Mouse (Mus musculus) NIH3T3 (cell line): Measurements from ENCODE around the gene Dnah11.

ENCODE experiments used
- DNase-seq: peaks from one replicate; pipeline ENCODE4 v3.0.0-alpha.2; 2012; ENCODE audit warnings: low read depth

The Dnah11 gene

DNA sequence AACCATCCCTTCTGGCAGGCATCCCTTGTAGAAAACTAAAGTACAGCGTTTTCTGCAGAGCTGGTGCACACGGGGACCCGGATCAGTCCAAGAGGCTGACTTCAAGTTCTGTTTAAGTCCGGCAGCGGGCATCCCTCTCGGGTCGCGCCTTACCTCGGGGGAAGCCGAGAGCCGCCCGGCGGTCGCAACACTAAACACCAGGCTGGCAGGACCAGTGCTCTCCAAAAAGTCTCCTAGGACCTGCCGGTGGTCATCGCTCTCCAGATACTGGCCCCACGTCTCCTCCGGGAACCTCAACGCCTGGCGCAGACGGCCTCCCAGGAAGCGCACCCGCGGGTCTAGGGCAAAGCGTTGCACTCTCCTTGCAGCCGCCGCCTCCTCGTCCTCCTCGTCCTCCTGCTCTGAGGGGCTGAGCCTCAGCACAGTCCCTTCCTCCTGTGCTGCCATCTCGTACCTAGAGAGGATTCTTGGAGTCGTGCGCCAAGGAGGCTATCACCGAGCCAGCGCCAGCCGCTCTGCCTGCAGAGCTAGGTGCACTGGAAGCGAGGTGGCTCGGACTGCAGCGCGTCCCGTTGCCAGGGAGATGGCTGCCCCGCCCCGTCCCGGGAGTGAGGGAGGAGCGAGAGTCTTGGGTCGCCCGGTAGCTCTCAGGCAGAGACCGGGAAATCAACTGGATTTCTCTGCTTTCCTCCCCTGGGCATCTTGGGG is at the start of gene Dnah11:
Dnah11 (minus strand) TSS at position 658 of the 708 bp plus-strand sequence.
- no peak for DNase-seq

DNA sequence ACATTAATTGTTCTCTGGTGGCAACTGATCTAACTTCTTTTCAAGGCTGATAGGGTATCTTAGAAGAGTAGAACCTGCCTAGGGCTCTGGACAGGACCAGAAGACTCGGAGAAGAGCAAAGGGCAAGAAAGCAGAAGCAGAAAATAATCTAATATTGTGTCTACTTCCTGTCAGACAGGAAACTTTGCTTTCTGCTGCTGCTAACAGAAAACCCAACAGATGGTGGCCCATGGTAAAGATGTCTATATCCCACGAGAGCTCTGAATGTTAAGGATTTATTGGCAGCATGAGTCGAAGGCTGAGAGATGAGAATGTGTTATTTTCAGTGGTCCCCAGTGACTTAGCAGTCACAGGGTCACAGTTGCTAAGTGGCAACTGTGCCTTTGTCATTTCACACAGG is 22.3 kb upstream of the Dnah11 start:
- DNase-seq, result no peak

DNA sequence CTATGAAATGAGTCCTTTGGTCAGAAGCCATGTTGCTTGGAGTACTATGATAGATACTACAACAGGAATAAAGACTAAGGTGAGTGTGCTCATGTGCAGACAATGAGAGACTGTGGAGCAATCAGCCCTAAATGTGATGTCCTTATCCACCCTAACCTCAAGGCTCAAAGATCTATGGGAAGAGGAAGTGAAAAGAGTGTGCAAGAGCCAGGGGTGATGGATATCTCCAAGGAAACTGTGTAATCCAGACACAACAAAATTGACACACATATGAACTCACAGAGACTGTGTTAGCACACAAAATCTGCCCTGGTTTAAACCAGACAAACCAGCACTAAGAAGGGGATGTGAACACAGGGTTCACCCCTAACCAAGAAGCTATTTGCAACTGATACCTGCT is 21.2 kb upstream of the Dnah11 start:
- DNase-seq, result no peak

DNA sequence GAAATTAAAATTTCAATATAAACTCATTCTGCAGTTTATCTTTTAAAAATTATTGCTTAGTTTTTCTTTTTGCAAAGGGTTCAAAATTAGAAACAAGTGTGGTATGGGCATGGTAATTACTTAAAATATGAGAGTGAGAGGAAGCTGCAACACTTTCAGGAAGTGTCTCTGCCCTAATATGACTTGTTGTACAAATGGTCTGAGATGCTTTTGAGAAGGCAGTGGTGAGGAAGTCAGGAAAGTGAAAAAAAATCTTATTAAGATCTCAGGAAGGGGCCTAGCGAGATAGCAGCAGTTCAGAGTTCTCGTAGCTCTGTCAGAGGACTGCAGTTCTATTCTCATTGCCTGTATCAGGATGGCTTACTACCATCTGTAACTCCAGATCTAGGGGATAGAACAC is 13.3 kb upstream of the Dnah11 start:
- no peak for DNase-seq

DNA sequence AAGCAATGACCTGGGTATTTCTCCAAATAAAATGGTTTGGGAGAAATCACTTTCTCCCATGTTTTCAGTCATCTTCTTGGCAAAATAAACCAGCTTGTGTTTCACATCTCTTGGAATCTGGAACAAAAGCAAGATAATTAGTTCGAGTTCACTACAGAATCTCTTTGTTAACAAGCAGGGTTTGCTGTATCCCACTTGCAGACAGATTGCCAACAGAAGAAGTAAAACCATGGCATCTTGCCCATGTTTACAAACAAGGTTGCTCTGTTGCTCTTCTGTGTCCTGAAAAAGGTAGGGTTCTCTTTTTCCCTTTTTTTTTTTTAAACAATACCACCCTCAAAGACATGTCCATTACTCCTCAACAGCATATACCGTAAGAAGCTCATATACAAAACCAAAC is 2.3 kb downstream of the Dnah11 start:
- DNase-seq, result no peak

DNA sequence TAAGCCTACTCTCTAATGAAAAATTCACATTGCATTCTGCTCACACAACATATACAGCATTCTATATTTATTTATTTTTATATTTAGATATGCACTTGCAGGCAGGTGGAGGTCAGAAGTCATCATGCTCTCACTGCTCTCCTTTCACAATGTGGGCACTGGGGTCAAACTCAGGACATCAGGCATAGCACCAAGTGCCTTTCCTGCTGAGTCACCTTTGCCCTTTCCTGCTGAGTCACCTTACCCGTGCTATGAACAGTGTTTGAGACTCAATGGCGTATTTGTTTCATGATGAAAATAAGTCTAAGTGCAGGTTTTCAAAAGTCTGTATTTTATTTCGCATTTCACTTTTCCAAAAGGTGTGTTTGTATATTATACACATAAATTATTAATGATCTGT is 9.3 kb downstream of the Dnah11 start:
- DNase-seq, result peak; percentile 9

DNA sequence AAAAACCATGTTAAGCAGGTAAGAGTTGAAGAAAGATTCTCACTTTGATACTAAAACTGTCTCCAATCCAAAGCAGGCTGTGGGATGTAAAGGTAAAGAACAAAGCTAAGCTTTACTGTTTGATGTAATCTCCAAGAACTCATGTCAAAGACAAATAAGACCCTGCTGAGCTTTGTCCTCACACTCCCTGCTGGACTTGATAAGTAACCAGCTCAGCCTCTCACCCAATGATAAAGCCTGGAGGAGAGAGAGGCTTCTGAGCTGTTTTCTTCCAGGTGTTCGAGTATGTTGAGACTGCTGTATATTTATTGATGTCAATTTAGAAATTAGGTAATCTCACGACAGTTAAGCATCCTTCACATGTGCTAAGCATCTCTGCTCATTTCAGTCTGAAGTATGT is 11.2 kb downstream of the Dnah11 start:
- DNase-seq, result no peak

DNA sequence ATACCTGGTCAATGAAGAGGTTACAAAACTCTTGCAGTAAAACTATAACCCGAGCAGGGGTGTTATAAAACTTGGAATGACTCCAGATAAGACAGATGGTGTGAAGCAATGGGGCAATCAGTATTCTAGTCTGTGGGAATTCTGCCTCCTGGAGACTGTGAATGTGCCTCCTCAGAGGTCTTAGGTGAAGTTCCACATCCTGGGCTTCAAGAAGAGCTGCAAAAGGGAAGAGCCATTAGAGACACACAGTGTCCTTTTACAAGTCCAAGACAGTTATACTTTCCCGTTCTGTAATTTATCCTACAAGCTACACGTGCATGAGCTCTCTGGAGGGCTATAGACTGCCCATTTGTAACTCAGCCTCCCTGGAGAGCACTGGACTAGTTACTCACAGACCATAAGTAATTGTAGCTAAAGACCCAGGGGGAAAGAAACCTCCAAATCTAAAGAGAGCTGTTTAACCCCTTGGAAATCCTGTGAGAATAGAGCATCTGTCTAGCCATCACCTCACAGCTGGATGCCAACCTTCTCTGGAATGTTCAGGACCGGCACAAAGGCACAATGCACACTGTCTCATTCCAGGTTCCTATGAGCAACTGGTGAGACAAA is 11.9 kb downstream of the Dnah11 start:
- no peak for DNase-seq

DNA sequence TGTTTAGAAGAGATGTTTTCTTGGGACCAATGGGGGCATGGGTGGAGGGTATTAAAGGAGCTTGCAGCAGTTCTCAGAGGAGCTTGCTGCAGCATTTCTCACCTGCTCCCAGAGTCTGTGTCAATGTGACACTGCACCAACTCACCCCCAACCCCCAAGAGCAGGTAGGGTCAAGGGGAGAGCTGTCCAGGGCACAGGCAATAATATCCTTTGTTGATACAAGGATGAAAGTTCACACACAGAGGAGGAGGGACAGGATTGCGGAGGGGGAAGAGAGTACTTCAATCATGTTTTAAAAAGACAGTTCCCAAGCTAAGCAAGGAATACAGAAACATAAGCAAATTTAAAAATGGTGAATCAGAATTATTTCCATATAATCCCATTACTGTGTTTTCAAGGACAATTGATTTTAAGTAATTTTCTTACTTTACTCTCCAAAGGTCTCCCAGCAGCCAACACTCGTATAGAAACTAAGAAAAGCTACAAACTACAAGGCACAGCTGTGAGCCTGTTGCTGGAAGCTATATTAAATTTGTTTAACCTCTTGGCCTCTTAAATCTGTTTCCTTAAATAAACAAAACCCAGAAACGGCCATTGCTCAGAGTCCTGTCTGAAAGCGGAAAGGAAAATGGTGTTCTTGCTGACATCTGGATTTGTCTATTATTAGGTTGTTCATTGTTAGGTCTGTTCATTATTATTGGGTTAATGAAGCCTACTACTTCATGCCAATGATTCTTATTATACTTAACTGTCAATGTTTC is 12.5 kb downstream of the Dnah11 start:
- no peak for DNase-seq

DNA sequence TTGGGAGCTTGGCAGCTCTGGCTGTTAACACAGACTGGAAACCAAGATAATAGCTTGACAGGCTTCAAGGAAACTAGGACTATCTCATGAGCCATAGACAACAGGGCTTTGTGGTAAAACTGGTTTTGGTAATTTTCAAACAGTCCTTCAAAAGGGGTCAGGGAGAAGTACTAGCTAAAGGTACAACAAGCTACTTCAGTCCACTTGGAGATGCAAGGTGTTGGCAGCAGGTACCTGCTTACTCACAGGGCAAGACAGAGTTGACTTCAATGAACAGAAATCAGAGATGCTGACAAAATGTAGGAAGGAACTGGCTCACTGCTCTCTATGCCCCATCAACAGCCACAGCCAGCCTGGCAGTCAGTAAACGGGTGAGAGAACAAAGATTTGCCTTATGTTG is 14.1 kb downstream of the Dnah11 start:
- DNase-seq, result no peak

DNA sequence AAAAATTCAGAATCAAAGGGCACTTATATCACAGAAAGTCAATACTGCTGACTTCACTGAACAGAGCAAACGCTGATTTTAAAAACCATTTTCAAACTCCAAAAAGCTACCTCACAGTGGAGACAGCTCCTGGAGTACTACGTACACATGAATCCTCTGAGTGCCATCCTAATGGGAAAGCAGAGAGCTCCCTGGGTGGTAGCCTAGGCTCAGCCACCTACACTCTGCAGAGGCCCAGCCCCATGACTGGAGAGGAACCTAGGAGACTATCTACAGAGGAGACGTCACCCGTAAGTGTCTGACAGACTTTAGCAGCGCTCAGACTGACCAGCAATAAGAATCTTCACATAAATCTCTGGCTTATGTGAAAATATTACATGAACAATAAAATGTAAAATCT is 21.1 kb downstream of the Dnah11 start:
- no peak for DNase-seq

DNA sequence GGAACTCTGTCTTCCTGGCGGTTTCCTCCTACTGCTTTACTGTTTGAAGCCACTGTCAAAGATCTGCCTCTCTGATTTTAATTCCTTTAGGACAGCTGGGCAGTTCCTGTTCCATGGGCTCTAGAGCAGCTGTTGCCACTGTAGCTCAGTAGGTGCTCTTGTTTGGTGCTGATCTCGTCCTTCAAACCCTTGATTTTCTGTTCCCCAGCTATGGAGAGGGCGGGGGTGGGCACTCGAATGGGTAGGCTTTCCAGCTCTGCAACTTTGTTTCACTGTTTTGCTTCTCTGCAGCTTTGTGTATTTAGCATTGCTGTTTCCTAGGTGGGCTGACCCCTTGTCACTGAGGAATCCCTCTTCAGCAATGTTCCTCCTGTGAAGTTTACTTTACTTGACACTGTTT is 34.1 kb downstream of the Dnah11 start:
- no peak for DNase-seq

DNA sequence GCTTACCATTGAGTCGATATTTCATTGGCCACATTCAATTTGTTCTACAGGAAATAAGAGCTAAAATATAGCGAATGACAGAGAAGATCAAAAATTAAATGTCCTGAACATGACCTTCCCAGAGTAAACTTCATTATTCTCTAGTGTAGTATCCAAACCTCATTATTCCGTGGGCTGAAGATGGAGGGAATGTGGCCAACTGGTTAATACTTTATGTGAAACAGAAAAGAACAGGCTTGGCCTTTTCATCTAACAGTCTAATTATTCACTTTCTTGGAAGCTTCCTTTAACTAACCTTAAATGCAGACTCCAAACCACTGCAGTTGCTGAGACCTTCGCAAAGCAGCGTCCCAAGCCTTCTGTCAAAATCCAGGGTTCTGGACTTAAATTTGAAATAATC is 41.9 kb downstream of the Dnah11 start:
- no peak for DNase-seq

DNA sequence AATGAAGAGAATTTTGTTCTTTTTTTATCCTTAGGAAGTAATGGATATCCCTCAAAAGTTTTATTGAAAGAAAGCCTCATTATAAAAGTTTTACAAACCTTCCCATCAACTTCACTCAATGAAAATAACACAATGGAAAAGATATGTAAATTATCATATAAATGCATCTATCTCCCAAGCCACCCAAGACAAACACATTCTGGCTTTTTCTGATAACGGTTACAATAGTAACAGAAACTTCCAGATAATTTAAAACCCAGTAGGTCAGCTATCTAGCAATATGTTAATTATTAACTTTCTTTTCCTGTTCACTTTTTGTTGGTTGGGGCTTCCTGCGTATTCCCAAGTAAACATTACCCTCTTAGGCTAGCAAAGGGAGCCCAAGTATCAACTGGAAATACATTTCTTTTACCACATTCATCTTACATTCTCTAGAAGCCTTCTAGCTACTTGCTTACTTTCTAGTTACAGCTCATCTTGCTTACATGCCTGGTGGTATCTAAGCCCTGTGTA is 51.3 kb downstream of the Dnah11 start:
- DNase-seq, result no peak

DNA sequence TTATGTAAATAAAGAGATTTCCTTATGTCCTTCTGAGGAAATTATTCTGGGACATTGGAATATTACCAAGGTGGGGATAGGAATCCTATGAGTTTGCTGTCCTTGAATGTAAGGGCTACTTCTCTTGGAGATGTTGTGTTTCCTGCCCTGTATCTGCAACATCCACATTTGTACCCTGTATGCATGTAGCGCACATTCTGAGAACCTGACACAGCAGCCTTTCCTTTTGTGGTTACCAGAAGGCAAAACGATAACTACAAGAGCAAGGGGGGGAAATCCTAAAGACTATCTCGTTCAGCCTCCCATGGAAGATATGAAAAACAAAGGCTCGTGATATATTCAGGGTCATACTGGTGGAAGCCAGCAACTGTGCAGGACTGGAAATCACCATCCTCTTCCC is 70.7 kb downstream of the Dnah11 start:
- DNase-seq, result no peak

DNA sequence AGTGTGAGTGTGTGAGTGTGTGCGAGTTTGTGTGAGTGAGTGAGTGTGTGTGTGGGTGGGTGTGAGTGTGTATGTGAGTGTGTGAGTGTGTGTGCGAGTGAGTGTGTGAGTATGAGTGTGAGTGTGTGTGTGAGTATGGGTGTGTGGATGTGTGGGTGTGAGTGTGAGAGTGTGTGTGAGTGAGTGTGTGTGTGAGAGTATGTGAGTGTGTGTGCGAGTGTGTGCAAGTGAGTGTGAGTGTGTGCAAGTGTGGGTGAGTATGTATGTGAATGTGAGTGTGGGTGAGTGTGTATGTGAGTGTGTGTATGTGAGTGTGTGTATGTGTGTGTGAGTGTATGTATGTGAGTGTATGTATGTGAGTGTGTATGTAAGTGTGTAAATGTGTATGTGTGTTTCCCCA is 79.2 kb downstream of the Dnah11 start:
- DNase-seq, result no peak

DNA sequence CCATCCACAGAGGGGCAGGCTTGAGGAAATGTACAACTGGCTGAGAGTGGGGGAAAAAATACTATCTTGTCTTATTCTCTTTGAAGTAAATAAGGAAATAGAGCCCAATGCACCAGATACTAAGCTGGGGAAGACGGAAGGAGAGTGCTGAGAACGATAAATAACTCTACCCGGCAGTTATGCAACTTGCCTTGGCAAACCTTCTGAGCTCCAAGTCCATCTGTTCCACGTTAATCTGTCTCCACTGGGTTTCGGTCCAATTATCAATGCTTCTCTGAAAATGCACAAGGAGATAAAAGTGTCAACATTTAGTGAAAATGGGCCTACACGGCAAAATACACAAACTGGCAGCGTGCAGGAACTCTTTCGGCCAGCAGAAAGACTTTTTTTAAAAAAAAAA is 86.2 kb downstream of the Dnah11 start:
- DNase-seq, result peak; percentile 4

DNA sequence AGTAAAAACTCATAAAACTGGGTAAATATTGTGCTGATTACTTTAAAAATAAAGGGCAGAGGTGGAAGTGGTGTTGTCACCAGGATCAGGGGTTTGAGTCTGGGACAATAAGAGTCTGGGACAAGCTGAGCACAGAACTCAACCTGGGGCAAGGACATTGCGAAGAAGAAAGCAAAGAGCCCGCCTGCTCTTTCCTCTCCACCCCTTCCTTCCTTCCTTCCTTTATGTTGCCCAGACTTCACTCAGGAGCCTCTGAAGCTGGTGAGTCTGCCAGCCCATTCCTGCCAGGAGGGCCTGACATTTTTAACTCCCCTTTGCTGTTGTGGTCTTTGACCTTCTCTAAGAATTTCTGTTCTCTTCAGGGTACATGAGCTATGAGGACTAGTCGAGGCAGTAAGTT is 86.9 kb downstream of the Dnah11 start:
- no peak for DNase-seq

DNA sequence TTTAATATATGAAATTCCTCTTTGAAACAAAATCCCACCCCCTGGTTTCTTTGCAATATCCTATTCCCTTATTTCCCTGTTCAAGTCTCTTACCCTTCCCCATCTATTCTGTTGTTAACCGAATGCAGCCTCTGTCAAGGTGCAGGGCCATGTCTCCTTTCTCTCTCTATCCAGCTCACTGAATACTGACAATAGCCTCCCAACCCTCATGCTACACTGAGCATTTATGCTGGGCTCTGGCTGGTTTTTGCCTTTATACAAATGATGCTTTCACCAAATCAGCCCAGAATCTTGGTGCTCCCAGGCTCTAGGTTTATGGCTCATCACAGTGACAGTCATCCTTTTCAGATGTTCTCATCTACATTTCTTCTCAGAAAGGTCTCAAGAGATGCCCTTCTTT is 91.1 kb downstream of the Dnah11 start:
- DNase-seq, result no peak

DNA sequence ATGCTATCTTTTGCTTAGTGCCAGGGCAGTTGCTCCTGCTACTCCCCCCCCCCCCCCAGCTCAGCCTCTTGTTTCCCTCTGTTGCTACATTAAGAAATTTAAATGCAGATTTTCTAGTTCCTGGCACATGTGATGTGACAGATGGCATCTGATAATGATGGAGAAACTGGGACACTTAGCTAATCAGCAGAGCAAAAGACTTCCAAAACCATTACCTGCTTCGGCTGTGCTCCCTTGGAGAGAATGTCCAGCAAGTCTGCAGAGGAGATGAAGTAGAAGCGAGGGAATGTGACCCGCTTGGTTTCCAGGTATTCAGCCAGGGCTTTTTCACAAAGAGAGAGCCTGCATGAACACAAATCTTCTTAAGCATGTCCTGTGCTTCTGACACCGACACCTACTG is 94.3 kb downstream of the Dnah11 start:
- no peak for DNase-seq

DNA sequence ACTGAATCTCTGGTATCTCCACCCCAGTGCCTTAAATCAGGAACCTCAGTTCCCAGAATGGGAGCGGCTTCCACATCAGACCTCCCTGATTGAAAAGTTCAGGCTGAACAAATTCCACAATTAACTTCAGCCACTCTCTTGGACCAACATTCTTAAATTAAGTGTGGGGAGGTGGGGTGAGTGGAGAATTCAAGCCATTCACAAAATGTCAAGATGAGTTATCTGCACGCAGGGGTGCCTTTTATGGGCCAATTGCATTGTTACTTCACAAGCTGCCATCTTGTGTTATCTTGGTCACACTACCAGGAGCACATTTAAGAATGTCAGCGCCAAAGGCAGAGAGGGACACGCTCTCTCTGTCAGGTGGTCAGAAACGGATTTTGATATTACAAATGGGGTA is 99.1 kb downstream of the Dnah11 start:
- no peak for DNase-seq

DNA sequence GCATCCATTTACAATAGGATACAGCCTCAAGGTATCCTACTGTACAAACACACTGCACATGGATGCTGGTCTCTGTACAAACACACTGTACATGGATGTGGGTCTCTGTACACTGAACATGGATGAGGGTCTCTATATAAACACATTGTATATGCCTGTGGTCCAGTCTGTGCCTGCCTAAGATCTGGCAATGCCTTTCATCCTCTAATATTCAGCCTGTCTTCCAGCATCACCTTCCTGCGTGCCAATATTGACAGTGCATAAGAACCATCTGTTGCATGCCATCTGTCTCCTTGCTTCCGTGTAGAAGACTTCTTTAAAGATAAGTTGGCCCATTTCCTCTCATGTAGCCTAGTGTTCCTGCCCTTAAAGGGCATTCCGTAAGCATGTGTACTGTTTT is 100.6 kb downstream of the Dnah11 start:
- DNase-seq, result no peak

DNA sequence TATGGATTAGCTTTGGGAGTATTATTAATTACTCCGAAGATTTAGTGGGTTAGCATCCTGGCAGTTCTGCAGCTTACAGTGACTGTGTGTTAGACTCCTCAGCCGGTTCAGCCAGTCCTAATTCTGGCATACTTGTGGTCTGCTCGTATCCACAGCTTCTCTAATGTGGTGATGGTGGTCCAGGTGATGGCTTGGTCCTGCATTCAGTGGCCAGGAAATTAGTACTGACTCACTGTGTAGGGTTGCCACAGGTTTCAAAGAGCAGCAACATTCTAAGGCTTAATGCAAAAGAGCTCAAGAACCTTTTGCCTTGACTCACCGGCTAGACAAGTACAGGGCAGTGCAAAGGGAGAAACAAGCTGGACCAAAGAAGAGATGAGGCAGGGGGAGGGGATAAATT is 103.9 kb downstream of the Dnah11 start:
- no peak for DNase-seq
